Mouse (Mus musculus) midbrain, embryonic 16.5 days (tissue): ENCODE measurements around the gene Fbxl14. TPM values are rescaled to one million over a fixed set of nuclear protein-coding genes. Genes with fewer than 3 reads are reported as not detected.
A peak's percentile ranks its signal among the peaks of the same experiment; 100 is the strongest.

Experiments
- ATAC-seq: fragments of 200-750 bp; cut with Nextera tagmentation; 2 replicates; pipeline ENCODE4 v1.8.0; 2017; ENCODE audit warnings: moderate TSS enrichment
- H3K27ac ChIP-seq: fragments of 300-500 bp; sonication (generic); 2 replicates; pipeline ENCODE4 v1.5.1; 2014; ENCODE audit warnings: mild to moderate bottlenecking, low read length, mixed read lengths
- H3K27me3 ChIP-seq: fragments of 300-500 bp; sonication (generic); 2 replicates; pipeline ENCODE4 v1.6.1; 2014; ENCODE audit warnings: low read depth, low read length, mixed read lengths; ENCODE audit not compliant: control insufficient read depth, insufficient read depth
- H3K36me3 ChIP-seq: fragments of 300-500 bp; sonication (generic); 2 replicates; pipeline ENCODE4 v1.6.1; 2014; ENCODE audit warnings: mild to moderate bottlenecking, low read length, moderate library complexity, mixed read lengths; ENCODE audit not compliant: control insufficient read depth, insufficient read depth
- H3K4me1 ChIP-seq: fragments of 300-500 bp; sonication (generic); 2 replicates; pipeline ENCODE4 v1.6.1; 2014; ENCODE audit warnings: mild to moderate bottlenecking, low read length, mixed read lengths; ENCODE audit not compliant: control insufficient read depth, insufficient read depth
- H3K4me2 ChIP-seq: fragments of 300-500 bp; sonication (generic); 2 replicates; pipeline ENCODE4 v1.6.1; 2014; ENCODE audit warnings: mild to moderate bottlenecking, low read length, mixed read lengths
- H3K4me3 ChIP-seq: fragments of 300-500 bp; sonication (generic); 2 replicates; pipeline ENCODE4 v1.5.1; 2014; ENCODE audit warnings: low read depth, mild to moderate bottlenecking, low read length, moderate library complexity, mixed read lengths
- H3K9ac ChIP-seq: fragments of 300-500 bp; sonication (generic); 2 replicates; pipeline ENCODE4 v1.6.1; 2014; ENCODE audit warnings: low read depth, low read length, mixed read lengths
- H3K9me3 ChIP-seq: fragments of 300-500 bp; sonication (generic); replicated peaks from 2 replicates; pipeline ENCODE4 v1.6.1; 2014; ENCODE audit warnings: mild to moderate bottlenecking, low read length, mixed read lengths; ENCODE audit not compliant: control insufficient read depth, poor library complexity, severe bottlenecking
- WGBS: fragments of 180-500 bp; shearing (Covaris S2); extraction: QIAGEN DNeasy Blood & Tissue Kit; methylation state at CpG from one replicate; pipeline ENCODE4 v1.1.7; 2014; 5-methylcytosine and 5-hydroxymethylcytosine counted together
- polyA plus RNA-seq: library from polyadenylated mRNA; unstranded; fragments of >200 nt; fragmentation: Nextera tagmentation; extraction: Ambion mirVana; gene quantifications from 2 replicates; pipeline ENCODE4 v1.2.1, GENCODE M21; 2015

The Fbxl14 gene
- polyA plus RNA-seq, 1 experiment from 2014 or later, result 2.0 TPM

GRCm38 (mm10) chr6:119487619-119488018 is 8.2 kb downstream of the Fbxl14 start:
- Histone ChIP-seq H3K4me3 (no peak overlapping the region), H3K27me3 (no peaks in the 10 kb centered on the region), H3K27ac (no peak overlapping the region), H3K36me3 (no peaks in the 10 kb centered on the region; the same call in 1 of the 2 replicates), H3K4me1 (peaks cover 33% of the 10 kb centered on the region), H3K9ac (no peak overlapping the region), H3K4me2 (no peak overlapping the region), H3K9me3 (no peaks in the 10 kb centered on the region)
- ATAC-seq, result no peak
- WGBS, result 93% methylated on average over 9 of the region's 9 CpGs

GRCm38 (mm10) chr6:119489765-119490164 is 10.3 kb downstream of the Fbxl14 start:
- H3K4me2 ChIP-seq, result peak overlapping the region; percentile 5; the same call in 1 of the 2 replicates
- H3K9ac ChIP-seq, result no peak overlapping the region
- peak; percentile 47; the same call in 1 of the 2 replicates for ATAC-seq
- no peaks in the 10 kb centered on the region for H3K27me3 ChIP-seq
- WGBS, result 3% methylated on average over 5 of the region's 5 CpGs
- no peak overlapping the region for H3K4me3 ChIP-seq
- no peaks in the 10 kb centered on the region for H3K36me3 ChIP-seq
- H3K9me3 ChIP-seq, result no peaks in the 10 kb centered on the region
- no peak overlapping the region for H3K27ac ChIP-seq
- peaks cover 15% of the 10 kb centered on the region for H3K4me1 ChIP-seq

GRCm38 (mm10) chr6:119490549-119490948 is 11.1 kb downstream of the Fbxl14 start:
- no peak overlapping the region for H3K4me3 ChIP-seq
- H3K9me3 ChIP-seq, result no peaks in the 10 kb centered on the region
- no peaks in the 10 kb centered on the region for H3K36me3 ChIP-seq
- H3K27me3 ChIP-seq, result no peaks in the 10 kb centered on the region
- 0 out of 2 replicates have a peak overlapping the region, but pooled peaks have one; percentile 8 for H3K9ac ChIP-seq
- 3% methylated on average over 11 of the region's 11 CpGs for WGBS
- peak overlapping the region; percentile 39 for H3K4me2 ChIP-seq
- H3K4me1 ChIP-seq, result peaks cover 15% of the 10 kb centered on the region
- H3K27ac ChIP-seq, result no peak overlapping the region
- ATAC-seq, result no peak

- ATAC-seq, result 0 out of 2 replicates have a peak, but pooled peaks have one; percentile 6
These were observed 11.5 kb downstream of the Fbxl14 start for GRCm38 (mm10) chr6:119491006-119491405.

GRCm38 (mm10) chr6:119491997-119492629 is 12.6 kb downstream of the Fbxl14 start:
- no peaks in the 10 kb centered on the region for H3K27me3 ChIP-seq
- peaks cover 12% of the 10 kb centered on the region for H3K4me1 ChIP-seq
- no peak overlapping the region for H3K4me3 ChIP-seq
- H3K9ac ChIP-seq, result no peak overlapping the region
- WGBS, result 23% methylated on average over 9 of the region's 9 CpGs
- H3K9me3 ChIP-seq, result no peaks in the 10 kb centered on the region
- H3K36me3 ChIP-seq, result no peaks in the 10 kb centered on the region
- H3K27ac ChIP-seq, result no peak overlapping the region
- no peak overlapping the region for H3K4me2 ChIP-seq
- peak; percentile 47; the same call in 1 of the 2 replicates for ATAC-seq

More at GRCm38 (mm10) chr6:119491006-119491405, 11.5 kb downstream of the Fbxl14 start:
- Histone ChIP-seq H3K4me2 (peak overlapping the region; percentile 39), H3K27ac (no peak overlapping the region), H3K4me3 (0 out of 2 replicates have a peak overlapping the region, but pooled peaks have one; percentile 6), H3K27me3 (no peaks in the 10 kb centered on the region), H3K4me1 (peaks cover 12% of the 10 kb centered on the region), H3K9me3 (no peaks in the 10 kb centered on the region), H3K9ac (peak overlapping the region; percentile 35), H3K36me3 (no peaks in the 10 kb centered on the region)
- WGBS, result 9% methylated on average over 11 of the region's 11 CpGs

GRCm38 (mm10) chr6:119492630-119493014 is 13.2 kb downstream of the Fbxl14 start:
- no peaks in the 10 kb centered on the region for H3K36me3 ChIP-seq
- no peak for ATAC-seq
- no peak overlapping the region for H3K27ac ChIP-seq
- 12% methylated on average over 7 of the region's 7 CpGs for WGBS
- H3K9me3 ChIP-seq, result no peaks in the 10 kb centered on the region
- no peak overlapping the region for H3K4me2 ChIP-seq
- no peak overlapping the region for H3K4me3 ChIP-seq
- peaks cover 12% of the 10 kb centered on the region for H3K4me1 ChIP-seq
- no peak overlapping the region for H3K9ac ChIP-seq
- no peaks in the 10 kb centered on the region for H3K27me3 ChIP-seq

GRCm38 (mm10) chr6:119499271-119499670 is 19.8 kb downstream of the Fbxl14 start:
- no peak overlapping the region for H3K4me2 ChIP-seq
- no peaks in the 10 kb centered on the region for H3K27me3 ChIP-seq
- H3K9me3 ChIP-seq, result no peaks in the 10 kb centered on the region
- H3K4me1 ChIP-seq, result no peaks in the 10 kb centered on the region
- H3K36me3 ChIP-seq, result no peaks in the 10 kb centered on the region
- no peak overlapping the region for H3K27ac ChIP-seq
- no peak overlapping the region for H3K9ac ChIP-seq
- WGBS, result 15% methylated on average over 5 of the region's 5 CpGs
- no peak for ATAC-seq
- no peak overlapping the region for H3K4me3 ChIP-seq

- no peaks in the 10 kb centered on the region for H3K9me3 ChIP-seq
These were observed 20.6 kb downstream of the Fbxl14 start for GRCm38 (mm10) chr6:119500086-119500485.

GRCm38 (mm10) chr6:119502031-119502430 is 22.6 kb downstream of the Fbxl14 start:
- Histone ChIP-seq H3K36me3 (no peaks in the 10 kb centered on the region), H3K4me1 (no peaks in the 10 kb centered on the region), H3K4me3 (no peak overlapping the region), H3K9me3 (no peaks in the 10 kb centered on the region), H3K27me3 (no peaks in the 10 kb centered on the region), H3K27ac (no peak overlapping the region), H3K9ac (no peak overlapping the region), H3K4me2 (no peak overlapping the region)
- 57% methylated on average over 9 of the region's 9 CpGs for WGBS
- no peak for ATAC-seq

More at GRCm38 (mm10) chr6:119500086-119500485, 20.6 kb downstream of the Fbxl14 start:
- no peak overlapping the region for H3K9ac ChIP-seq
- H3K4me1 ChIP-seq, result no peaks in the 10 kb centered on the region
- 67% methylated on average over 5 of the region's 5 CpGs for WGBS
- H3K27me3 ChIP-seq, result no peaks in the 10 kb centered on the region
- ATAC-seq, result no peak
- H3K27ac ChIP-seq, result no peak overlapping the region
- H3K36me3 ChIP-seq, result no peaks in the 10 kb centered on the region
- H3K4me2 ChIP-seq, result no peak overlapping the region
- H3K4me3 ChIP-seq, result no peak overlapping the region
